Mouse (Mus musculus): ENCODE results near the gene Gm364. TPM values are rescaled to one million over a fixed set of nuclear protein-coding genes. Genes with fewer than 3 reads are reported as not detected.

The Gm364 gene
- total RNA-seq (2014; fragmentation: Nextera tagmentation) (not detected in 2 replicates), total RNA-seq (2017) (0.46 TPM in 1 of 2 replicates, not detected in the other)

- no peak for ATAC-seq (replicated peaks; ENCODE audit: poor library complexity, severe bottlenecking)
Measured at GRCm38 (mm10) chrX:57408769-57409168, at the start of gene Gm364. Gm364 (plus strand) TSS chrX:57409154.

GRCm38 (mm10) chrX:57359316-57359715 is 49.6 kb upstream of the Gm364 start:
- no peak for ATAC-seq (replicated peaks; ENCODE audit: poor library complexity, severe bottlenecking)

DNA sequence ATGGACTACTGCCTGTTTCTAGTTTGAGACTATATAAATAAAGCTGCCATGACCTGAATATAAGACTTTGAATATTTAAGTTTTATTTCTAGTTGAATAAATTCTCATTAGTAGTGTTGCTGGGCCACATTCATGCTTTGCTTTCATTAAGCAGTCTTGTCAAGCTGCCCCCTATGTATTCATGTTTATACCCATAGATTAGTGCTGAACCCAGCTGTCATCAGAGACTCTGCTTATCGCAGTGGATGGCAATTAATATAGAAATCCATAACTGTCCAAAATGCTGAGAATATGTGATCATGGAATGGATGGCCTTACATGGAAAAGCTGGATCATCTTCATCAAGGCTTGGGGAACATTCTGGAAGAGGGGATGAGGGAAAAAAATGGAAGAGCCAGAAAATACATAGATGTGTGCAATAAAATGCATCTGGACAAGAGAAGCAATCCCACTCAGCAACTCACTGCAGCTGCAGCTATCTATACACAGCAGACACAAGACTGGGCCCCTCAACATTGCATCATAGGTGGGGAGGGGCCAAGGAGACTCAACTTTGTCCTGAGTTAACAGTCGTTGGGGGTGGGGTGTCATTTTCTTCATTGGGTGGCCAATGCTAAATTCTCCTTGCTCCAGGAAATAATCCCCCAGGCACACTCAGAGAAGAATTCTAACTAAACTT is 43.9 kb upstream of the Gm364 start:
- ATAC-seq (replicated peaks; ENCODE audit: poor library complexity, severe bottlenecking), result peak; percentile 69

DNA sequence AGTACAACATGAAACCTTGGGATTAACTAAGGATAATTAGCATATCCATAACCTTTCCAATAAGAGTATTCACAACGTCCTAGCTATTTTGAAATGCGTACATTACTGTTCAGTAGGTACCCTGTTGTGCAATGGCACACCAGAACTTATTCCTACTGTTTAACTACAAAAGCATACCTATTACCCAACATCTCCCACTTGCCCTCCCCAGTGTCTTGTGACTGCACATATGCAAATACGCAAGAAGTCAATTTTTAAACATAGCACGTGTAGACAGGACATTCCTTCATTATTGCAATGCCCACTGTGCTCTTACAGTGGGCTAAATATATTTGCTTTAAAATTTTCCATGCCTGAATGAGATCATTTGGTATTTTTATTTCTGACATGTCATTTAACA is 36.0 kb upstream of the Gm364 start:
- ATAC-seq (replicated peaks; ENCODE audit: poor library complexity, severe bottlenecking), result peak; percentile 95

GRCm38 (mm10) chrX:57373543-57373942 is 35.4 kb upstream of the Gm364 start:
- ATAC-seq (replicated peaks; ENCODE audit: poor library complexity, severe bottlenecking), result no peak

- no peak for ATAC-seq (replicated peaks; ENCODE audit: poor library complexity, severe bottlenecking)
Measured at GRCm38 (mm10) chrX:57374029-57374428, 34.9 kb upstream of the Gm364 start.

GRCm38 (mm10) chrX:57377096-57377495 is 31.9 kb upstream of the Gm364 start:
- peak; percentile 73 for ATAC-seq (replicated peaks; ENCODE audit: poor library complexity, severe bottlenecking)

GRCm38 (mm10) chrX:57378579-57378978 is 30.4 kb upstream of the Gm364 start:
- no peak for ATAC-seq (replicated peaks; ENCODE audit: poor library complexity, severe bottlenecking)

GRCm38 (mm10) chrX:57380915-57381314 is 28.0 kb upstream of the Gm364 start:
- ATAC-seq (replicated peaks; ENCODE audit: poor library complexity, severe bottlenecking), result no peak

- peak; percentile 93 for ATAC-seq (replicated peaks; ENCODE audit: poor library complexity, severe bottlenecking)
Measured at GRCm38 (mm10) chrX:57392367-57393246, 16.3 kb upstream of the Gm364 start, which contains the start of gene Rbmx. Rbmx (minus strand) TSS chrX:57393036.

- ATAC-seq (replicated peaks; ENCODE audit: poor library complexity, severe bottlenecking), result no peak
Measured at GRCm38 (mm10) chrX:57393412-57393811, 15.5 kb upstream of the Gm364 start.

GRCm38 (mm10) chrX:57401388-57401787 is 7.6 kb upstream of the Gm364 start:
- ATAC-seq (replicated peaks; ENCODE audit: poor library complexity, severe bottlenecking), result peak; percentile 69

- peak; percentile 63 for ATAC-seq (replicated peaks; ENCODE audit: poor library complexity, severe bottlenecking)
Measured at GRCm38 (mm10) chrX:57403651-57404050, 5.3 kb upstream of the Gm364 start.

DNA sequence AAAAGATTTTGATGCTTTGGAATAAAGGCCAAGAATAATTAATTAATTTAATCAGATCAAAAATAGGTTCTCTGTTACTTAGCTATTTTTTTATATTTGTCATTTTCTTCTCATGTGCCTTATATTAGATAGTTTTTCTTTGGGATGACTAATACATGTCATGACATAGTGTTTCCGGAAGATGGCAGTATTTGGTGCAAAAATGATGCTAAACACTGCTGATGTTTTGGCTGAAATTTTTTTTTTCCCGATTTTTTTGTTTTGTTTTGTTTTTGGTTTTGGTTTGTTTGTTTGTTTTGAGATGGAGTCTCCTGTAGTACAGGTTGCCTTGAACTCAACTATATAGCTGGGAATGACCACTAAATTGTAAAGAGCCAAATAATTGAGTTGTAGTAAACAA is 22.7 kb downstream of the Gm364 start:
- peak; percentile 42; the same call in 1 of the 2 replicates for ATAC-seq (replicated peaks; ENCODE audit: poor library complexity, severe bottlenecking)

DNA sequence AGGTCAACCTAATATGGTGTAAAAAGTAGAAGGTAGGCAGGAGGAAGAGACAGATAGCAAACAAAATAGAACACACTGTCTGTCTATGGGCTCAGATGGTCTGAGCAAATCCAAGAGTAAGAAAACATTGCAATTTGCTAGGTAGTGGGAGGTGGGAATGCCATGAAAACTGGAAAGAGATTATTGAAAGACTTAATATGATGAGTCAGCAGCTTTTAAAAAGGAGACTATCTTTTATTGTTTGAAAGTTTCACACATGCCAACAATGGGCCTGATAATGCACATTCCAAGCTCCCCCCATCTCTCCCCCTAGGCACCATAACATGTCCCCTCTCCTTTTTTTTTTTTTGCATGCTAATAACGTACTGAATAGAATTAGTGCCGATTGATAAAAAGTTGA is 24.9 kb downstream of the Gm364 start:
- no peak for ATAC-seq (replicated peaks; ENCODE audit: poor library complexity, severe bottlenecking)

DNA sequence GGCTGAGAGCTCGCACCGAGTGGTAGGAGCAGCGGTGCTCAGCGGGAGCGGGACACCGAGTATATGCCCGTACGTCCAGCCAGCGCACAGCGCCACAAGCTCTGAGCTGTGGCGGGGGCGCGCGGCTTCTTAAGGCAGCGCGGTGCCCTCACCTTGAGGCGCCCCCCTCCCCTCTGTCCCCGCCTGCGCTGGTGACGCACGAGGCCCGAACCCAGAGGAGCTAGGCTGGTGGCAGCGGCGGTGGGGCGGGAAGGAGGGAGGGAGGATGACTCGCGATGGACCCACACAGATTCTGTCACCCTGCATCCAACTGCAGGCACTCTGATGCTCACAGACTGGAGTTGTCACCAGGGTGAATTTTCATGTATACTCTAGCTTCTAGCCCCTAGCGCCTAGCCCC is 94.7 kb downstream of the Gm364 start, which contains the start of gene Gpr101:
Gene Gpr101, minus strand, starts transcription at position 124 of the 400 bp plus-strand sequence.
- no peak for ATAC-seq (replicated peaks; ENCODE audit: poor library complexity, severe bottlenecking)

GRCm38 (mm10) chrX:57506247-57506646 is 97.3 kb downstream of the Gm364 start:
- no peak for ATAC-seq (replicated peaks; ENCODE audit: poor library complexity, severe bottlenecking)

GRCm38 (mm10) chrX:57521117-57522095 is 112.5 kb downstream of the Gm364 start:
- no peak for ATAC-seq (replicated peaks; ENCODE audit: poor library complexity, severe bottlenecking)
